Mouse (Mus musculus): ENCODE measurements around the gene Vps41.

The Vps41 gene

DNA sequence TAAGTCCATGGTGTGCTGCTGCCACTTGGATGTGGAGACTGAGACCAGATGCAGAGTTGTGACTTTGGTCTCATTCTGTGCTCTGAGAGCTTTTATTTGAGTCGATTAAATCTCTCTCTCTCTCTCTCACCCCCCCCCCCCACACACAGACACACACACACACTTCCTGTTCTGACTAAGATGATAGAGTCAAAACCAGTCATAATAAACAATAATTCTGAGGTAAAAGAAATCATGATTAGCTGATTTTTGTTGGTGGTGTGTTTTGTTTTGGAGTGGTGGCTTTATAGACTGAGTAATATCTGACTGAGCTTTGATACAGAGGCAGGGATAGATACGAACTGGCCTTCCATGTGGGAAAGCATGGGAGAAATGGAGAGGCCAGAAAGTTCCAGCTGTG, 74.6 kb downstream of the Vps41 start:
- no peak for DNase-seq (ENCODE audit: low read depth, low spot score)

DNA sequence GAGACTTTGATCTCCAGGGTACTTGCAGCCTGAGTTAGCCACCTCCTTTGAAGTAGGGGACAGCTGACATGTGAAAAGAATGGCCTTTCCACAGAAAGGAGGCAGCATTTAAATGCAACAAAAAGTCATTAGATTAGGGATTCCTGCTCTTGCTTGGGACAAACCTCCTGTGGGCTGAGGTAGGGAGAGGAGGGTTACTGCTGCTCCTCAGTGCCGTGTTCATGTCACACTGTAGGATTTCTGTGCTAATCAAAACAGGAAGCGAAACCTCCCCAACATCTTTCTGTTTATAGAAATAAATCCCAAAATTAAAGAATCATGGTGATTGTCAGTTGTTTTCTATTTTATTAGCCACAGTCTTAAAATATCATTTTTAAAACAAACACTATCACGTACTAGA, 77.4 kb downstream of the Vps41 start:
- DNase-seq (ENCODE audit: low read depth, low spot score): no peak

DNA sequence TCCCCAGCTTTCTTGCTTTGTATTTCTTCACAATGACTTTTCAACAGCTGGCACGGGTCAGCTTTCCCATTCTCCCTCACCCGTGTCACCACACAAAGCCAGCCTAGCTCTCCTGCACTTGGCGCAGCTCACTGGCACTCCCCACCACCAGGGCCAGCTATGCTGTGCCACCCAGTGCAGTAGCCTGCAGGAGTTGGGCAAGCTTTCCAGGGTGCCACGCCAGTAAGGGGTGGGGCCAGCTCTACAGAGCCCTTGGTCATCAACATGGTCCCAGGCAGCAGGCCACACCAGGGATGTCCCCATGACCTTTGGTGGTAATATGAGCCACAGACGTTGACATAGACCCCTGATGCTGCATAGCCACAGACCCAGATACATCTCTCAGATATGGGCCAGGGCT, 80.5 kb downstream of the Vps41 start:
- DNase-seq (ENCODE audit: low read depth, low spot score): no peak

DNA sequence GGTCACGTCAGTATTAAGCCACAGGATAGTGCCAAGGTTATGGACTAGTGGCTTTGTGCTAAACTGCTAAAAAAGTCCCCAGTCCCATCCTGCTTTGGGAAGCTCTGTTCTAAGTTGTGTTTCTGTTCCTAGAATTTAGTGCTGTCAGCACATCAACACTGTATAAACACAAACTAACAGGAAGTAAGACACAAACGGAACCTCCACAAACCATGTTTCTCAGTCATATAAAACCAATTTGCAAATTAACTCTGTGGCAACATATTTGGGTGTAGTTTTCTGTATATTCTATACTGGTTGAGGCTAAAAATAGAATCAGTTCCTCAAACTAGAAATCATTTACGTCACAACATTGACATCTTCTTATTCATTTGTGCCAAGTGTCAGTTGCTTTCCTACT, 83.3 kb downstream of the Vps41 start:
- no peak for DNase-seq (ENCODE audit: low read depth, low spot score)

DNA sequence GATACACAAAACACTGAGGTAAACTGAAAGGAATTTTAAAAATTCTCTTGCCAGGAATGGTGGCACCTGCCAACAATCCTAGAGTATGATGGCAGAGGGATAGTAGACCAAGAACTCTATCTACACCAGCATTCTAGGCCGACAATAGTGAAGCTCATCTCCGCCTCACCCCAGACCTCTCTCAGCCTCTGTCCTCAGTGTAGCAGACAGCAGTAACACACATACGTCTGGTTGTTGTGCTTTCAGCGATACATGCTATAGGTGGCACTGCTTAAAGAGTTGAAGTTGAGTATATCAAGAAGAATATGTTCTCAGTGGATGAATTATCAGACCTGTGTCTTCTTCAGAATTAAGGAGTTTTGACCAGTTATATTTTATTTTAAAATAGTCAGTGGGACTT, 92.4 kb downstream of the Vps41 start:
- no peak for DNase-seq (ENCODE audit: low read depth, low spot score)

DNA sequence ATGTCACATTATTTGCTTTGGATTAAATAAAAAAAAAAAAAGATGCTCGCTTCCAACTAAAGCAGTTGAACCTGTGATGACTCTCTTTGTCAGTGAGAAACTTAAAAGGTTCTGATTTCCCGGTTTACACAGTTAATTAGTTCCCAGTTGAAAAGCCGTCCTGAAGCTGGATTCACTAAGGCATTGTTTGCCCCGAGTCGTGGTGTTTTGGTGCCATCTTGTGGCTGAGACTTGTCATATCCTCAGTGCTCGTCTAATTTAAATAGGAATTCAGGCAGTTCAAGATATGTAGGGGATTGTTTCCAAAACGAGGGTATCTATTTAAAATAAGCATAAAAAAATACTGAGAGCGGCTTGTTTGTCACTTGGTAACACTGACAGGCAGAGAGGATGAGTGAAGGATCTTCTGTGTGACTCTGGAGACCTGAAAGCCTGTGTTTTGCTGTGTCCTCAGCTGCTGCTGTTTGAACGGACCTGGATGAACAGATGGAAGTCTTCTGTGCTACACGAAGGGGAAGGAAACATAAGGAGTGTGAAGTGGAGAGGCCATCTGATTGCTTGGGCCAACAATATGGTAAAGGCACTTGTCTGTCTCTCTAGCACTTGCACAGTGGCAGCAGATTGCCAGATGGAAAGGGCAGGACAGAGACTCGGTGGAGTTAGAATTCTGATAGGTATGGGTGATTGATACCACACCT, 93.0 kb downstream of the Vps41 start:
- DNase-seq (ENCODE audit: low read depth, low spot score): peak; percentile 72

DNA sequence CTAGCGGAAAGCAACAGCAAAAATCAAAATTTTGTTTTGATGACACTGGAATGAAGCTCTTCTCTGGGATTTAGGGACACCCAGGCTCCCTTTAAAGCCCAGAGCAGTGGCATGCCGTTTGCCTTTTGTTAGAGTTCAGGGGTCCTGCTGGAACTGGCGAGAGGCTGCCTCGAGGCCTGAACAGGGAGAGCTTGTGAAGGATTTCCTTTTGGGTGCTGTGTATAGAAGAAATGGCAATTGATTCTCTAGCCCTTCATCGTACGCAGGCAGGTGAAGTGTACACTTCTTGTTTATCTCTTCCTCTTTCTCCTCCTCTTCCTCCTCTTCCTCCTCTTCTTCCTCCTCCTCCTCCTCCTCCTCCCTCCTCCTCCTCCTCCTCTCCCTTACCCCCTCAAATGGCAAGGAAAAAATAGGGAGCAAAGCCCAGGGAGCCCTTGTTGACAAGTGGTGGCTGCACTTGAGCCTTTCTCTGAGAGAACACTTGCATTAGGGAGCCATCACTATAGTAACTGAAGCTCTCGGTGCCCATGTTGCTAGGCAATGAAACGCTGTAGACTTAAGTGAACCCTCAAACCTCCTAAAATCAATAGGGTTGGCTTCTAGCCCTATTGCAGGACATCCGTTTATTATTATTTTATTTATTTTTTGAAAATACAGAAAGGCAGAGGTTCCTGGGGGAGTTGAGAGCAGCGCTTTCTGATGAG, 107.5 kb downstream of the Vps41 start:
- DNase-seq (ENCODE audit: low read depth, low spot score): no peak

DNA sequence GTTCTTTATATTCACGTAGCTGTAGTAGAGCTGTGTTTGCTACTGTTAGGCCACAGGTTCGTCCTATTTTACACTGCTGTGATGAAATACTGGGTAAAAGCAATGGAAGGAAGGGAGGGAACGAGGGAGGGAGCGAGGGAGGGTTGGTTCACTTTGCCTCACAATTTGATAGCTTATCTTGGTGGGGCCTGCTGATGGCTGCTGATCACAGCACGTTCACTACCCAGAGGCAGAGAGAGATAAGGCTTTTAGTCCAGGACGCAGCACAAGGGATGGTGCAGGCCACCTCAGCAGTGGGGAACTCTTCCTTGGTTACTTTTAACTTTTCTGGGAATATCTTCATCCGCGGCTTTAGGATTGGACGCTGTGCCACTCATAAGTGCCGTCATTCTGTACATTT, 109.9 kb downstream of the Vps41 start:
- DNase-seq (ENCODE audit: low read depth, low spot score): no peak

DNA sequence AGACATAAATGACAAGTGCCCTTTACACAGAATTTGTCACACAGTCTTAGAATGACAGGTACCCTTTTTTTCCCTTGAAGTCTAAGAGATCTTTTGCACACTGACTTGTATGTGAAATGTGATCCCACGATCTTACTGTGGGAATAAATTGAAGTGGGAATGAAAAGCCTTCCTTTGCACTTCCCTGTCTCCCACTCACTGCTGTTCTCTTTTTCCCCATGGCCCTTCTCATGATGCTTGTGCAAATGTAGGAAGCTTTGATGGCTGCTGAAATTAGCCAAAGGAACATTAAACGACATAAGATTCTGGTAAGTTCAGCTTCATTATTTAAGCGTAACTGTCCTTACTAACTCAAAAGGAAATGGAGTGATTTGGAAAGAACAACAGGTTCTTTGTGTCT, 113.4 kb downstream of the Vps41 start:
- no peak for DNase-seq (ENCODE audit: low read depth, low spot score)

DNA sequence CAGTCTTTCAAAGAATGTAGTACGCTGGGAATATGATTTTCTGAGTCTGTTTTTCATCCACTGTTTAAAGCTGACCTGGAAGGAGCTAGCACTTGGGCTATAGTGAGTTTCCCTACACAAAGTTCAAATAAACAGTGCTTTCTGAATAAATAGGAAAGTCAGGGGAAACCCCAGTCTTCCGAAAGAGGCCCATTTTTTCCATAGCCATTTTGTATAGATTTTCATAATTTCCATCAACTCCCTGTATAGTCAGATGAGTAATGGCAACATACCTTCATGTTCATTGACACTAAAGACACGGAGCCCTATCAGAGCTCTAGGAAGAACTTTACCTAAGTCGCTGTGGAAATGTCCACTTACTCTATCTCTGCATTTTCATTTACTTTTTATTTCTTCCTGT, 122.1 kb downstream of the Vps41 start:
- DNase-seq (ENCODE audit: low read depth, low spot score): no peak

DNA sequence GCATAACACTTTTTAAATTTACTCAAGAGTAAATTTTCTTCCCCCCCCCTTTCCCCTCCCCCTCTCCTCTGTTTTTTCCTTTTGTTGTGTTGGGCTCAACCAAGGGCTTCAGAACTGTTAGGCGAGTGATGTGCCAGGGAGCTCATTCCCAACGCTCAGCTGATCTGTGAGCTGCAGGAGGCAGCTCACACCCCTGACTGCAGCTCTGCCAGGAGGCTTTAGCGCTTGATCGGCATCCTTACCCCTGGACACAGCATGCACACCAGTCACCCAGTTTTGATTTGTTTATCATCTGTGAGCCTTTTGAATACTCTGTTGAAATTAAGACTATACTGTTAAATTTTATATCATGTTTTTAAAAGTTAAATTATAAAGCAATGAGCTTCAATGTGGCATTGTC, 123.3 kb downstream of the Vps41 start:
- DNase-seq (ENCODE audit: low read depth, low spot score): peak; percentile 32

DNA sequence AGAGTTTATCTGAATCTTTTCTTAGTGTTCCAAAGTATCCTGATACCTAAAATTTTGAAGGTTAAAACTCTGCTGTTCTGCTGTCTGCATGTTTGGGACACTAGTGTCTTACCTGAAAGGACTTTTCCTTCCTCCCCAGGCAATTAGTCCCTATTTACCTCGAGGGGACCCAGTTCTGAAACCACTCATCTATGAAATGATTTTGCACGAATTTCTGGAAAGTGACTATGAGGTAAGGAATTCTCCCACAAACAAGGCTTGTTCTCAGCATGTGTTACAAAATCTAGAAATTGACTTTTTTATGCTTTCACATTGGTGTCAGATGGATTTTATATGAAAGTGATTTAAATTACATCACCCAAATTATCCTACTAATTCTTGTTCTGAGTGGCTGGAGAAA, 123.9 kb downstream of the Vps41 start:
- no peak for DNase-seq (ENCODE audit: low read depth, low spot score)

DNA sequence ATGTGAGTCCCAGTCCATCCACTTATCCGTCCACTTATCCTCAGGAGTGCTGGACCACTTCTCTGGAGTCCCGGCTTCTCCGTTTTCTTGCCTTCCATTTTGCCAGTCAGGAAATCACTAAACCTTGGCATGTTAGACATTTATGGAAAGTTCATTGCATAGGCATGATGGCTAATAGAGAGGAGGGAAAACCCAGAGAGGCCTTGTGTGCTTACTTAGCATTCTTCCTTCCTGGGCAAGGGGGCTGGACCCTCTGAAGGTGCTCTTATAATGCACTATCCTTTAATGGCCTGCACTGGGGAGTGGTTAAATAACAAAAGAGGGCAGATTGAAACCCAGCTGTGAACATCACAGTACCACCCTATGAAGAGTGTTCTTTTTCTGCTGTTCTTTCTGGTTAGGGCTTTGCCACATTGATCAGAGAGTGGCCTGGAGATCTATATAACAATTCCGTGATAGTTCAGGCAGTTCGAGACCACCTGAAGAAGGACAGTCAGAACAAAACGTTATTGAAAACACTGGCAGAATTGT, 124.7 kb downstream of the Vps41 start:
- DNase-seq (ENCODE audit: low read depth, low spot score): peak; percentile 92

DNA sequence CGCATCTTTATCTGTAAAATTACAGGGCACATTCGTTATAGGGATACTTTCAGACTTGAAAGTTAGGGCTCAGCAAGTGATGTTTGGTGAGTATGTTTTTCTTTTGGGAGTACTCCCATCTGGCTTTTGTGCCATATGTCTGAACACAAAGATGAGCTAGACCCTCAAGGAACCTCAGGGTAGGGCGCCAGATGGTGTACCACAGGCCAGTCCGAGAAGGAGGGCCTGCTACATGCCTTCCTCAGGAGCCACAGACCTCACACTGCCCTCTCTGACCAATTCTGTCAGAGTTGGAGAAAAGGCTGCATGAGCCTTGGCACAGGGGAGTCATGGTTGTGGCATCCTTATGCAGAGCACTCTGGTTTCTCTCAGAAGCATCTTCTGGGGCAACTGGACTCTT, 125.5 kb downstream of the Vps41 start:
- no peak for DNase-seq (ENCODE audit: low read depth, low spot score)

DNA sequence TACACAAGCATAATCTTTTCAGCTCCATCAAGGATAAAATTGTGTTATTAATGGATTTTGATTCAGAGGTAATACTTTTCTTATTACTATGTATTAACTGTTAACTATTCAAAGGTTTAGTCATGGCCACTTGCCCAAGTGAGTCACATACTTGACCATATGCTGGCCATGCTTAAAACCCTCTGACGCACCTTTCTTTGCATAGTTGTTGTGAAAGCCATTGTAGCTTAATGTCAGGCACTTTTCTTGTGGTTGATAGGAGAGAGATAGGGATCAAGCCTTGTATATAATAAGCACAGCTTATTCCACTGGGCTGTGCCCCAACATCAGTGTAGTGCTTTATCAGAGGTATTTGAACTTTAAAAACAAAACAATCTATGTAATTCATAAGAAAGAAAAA, 126.5 kb downstream of the Vps41 start:
- DNase-seq (ENCODE audit: low read depth, low spot score): no peak

DNA sequence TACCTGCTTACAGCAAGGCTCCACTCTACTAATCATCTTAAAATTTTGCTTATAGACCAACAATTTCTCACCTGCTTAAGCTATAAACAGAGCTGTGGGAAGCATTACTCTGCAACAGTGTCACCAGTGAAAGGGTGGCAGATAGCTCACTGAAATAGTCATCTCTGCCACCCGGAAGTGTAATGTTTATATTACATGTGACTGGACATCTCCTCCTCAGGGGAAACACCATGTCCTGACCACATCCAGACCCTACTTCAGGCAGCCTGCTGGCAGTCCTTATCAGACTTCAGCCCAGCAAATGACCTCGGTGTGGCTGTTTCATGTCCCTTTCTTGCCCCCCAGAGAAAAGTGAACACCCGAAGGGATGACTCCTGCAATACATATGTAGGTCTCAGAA, 130.3 kb downstream of the Vps41 start:
- DNase-seq (ENCODE audit: low read depth, low spot score): no peak

DNA sequence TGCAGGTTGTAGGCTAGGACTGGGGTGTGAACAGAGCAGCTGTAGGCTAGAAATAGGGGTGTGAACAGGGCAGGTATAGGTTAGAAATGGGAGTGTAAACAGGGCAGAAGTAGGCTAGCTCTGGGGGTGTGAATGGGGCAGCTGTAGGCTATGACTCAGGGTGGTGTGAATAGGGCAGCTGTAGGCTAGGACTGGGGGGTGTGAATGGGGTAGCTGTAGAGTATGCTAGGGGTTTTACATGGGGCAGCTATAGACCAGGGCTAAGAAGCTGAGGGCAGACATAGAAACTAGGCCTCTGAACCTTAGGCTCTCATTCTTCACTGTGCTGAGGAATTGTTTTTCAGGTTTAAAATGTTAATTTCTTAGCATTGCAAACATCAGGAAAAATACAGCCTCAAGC, 132.5 kb downstream of the Vps41 start:
- no peak for DNase-seq (ENCODE audit: low read depth, low spot score)

DNA sequence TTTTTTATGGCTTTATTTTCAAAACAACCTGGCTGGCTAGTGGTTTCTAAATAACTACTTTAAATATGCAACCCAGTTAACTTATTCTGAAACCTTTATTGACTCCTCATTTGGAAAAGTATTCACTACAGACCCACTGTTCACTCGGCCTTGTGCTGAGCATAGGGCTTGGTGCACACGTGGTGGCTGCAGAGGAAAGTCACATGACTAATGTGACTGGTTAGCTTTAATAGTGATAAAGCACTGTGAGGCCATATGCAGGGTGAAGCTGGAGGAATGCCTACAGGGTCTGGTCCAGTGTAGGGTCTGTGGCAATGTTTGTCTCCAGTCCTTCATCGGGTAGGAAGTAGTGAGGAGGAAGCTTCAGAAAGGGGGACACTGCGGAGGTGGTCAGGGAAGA, 134.1 kb downstream of the Vps41 start:
- DNase-seq (ENCODE audit: low read depth, low spot score): no peak

DNA sequence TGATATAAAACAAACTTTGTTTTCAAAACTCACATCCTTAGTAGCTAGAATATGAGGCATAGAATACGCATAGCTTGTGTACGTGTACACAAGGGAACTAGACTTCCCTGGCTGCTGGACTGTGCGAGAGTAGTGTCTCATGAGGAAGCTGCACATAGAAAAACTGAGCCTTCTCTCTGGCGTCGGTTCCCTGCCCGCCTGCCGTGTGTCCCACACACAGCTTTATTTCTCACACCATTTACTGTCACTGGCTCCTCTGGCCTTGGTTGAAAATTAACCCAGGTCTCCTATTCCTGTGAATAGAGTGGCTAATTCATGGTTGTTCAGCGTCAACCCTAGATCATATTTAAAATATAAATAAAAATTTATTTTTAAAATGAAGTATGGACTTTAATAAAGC, 135.6 kb downstream of the Vps41 start:
- DNase-seq (ENCODE audit: low read depth, low spot score): no peak

DNA sequence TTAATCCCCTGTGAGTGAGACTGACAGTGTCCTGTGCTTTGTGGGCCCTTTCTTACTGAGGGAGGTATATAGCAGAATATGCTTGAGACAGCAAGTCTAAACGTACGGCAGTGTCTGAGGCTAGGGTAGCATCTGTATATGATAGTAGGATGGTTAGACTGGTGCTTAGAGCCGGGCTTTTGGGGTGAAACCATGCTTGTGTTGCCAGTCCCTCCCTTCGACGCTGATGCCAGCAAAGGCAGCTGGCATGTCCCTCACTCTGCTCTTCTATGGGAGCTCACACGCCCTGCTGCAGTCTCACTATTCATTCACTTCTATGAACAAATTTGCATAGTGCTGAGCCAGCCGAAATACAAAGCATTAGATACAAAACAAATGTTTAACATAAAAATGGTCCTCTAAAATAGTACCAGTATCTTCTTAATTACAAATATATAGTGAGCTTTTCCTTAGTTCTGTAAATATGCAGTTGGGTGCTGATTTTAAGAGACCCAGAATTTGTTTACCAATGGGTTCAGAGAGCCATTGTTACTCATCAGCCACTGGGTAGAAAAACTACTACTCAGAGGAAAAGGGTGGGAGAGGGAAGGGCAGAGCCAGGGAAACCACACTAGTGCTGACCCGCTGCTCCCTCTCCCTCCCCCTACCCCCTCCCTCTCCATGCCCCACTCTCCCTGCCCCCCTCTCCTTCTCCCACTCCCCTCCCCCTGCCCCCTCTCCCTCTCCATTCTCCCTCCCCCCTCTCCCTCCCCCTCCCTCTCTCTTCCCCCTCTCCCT, 139.1 kb downstream of the Vps41 start:
- no peak for DNase-seq (ENCODE audit: low read depth, low spot score)

DNA sequence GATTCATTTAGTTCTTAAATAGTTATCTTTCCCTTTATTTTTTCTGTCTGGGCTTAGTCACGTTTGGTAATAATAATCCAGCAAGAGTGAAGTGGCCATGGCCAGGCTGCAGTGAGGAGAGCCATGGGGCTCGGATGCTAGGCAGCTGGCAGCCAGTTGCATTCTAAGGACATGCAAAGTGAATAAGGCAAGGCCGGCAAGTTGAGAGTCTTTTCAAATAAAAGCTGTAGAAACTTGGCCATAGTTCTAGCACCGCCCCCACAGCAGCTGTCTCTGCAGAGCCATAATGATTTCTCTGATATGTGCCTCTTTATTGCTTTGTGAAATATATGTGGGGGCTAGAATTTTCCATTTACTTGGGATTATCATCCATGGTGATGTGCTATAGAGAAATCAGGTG, 141.1 kb downstream of the Vps41 start:
- DNase-seq (ENCODE audit: low read depth, low spot score): no peak

DNA sequence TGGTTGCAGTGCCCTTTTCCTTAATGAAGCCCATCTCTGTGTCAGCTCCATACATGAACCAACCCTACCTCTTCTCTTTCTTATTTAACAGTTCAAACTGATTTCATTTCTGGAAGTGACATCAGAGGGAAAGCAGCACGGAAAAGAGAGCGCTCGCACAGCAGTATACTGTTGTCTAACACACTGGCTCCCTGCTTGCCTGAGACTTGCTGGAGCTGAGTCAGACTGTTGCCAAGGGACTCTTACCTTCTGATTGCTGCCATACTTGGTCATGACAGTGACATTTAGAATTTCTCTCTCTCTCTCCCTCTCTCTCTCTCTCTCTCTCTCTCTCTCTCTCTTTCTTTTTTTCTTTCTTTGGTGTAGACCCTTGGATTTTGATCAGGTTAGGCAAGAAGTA, 142.3 kb downstream of the Vps41 start:
- no peak for DNase-seq (ENCODE audit: low read depth, low spot score)

DNA sequence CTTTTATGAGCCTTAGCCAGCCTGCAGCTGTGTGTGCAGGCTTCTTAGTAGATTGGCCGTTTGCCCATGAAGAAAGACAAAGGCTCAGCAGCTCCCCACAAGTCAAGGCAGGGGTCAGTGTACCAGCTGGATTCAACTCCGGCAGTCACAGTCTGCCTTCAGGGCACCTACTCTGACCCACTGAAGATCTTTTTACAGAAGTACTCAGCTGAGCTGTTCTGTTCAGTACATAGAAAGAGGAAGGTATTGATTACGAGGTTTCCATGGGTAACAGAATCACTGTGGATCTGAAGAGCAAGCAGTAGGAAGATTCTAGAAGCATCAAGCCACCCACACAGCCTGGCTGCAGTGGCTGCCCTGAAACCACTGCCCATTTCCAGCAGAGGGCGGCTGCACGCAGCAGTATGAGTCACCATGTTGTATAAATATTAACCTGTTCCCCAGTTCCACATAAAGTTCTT, 151.0 kb downstream of the Vps41 start:
- no peak for DNase-seq (ENCODE audit: low read depth, low spot score)
